Mouse (Mus musculus) stomach, postnatal 0 days (tissue): ENCODE results near the gene Hoxc5. TPM values are rescaled to one million over a fixed set of nuclear protein-coding genes. Genes with fewer than 3 reads are reported as not detected.

Experiments used
- ATAC-seq: fragments of 200-750 bp; cut with Nextera tagmentation; 2 replicates; pipeline ENCODE4 v1.8.0; 2017; ENCODE audit not compliant: low FRiP score, low TSS enrichment
- DNase-seq: peaks from one replicate; pipeline ENCODE4 v3.0.0-alpha.2; 2016; ENCODE audit warnings: low spot score
- H3K27ac ChIP-seq: fragments of 300-500 bp; sonication (generic); replicated peaks from 2 replicates; pipeline ENCODE4 v1.5.1; 2014; ENCODE audit warnings: mild to moderate bottlenecking, control low read depth
- H3K27me3 ChIP-seq: fragments of 300-500 bp; sonication (generic); 2 replicates; pipeline ENCODE4 v1.6.1; 2014; ENCODE audit warnings: low read length; ENCODE audit not compliant: control insufficient read depth, insufficient read depth
- H3K36me3 ChIP-seq: fragments of 300-500 bp; sonication (generic); 2 replicates; pipeline ENCODE4 v1.6.1; 2014; ENCODE audit warnings: low read length, mixed read lengths; ENCODE audit not compliant: control insufficient read depth, insufficient read depth
- H3K4me1 ChIP-seq: fragments of 300-500 bp; sonication (generic); replicated peaks from 2 replicates; pipeline ENCODE4 v1.6.1; 2014; ENCODE audit warnings: antibody characterized with exemption; ENCODE audit not compliant: control insufficient read depth, insufficient read depth
- H3K4me2 ChIP-seq: fragments of 300-500 bp; sonication (generic); replicated peaks from 2 replicates; pipeline ENCODE4 v1.6.1; 2014; ENCODE audit warnings: low read depth, mild to moderate bottlenecking, control low read depth, moderate library complexity
- H3K4me3 ChIP-seq: fragments of 300-500 bp; sonication (generic); 2 replicates; pipeline ENCODE4 v1.5.1; 2014; ENCODE audit warnings: low read depth, low read length, control low read depth
- H3K9ac ChIP-seq: fragments of 300-500 bp; sonication (generic); 2 replicates; pipeline ENCODE4 v1.6.1; 2014; ENCODE audit warnings: mild to moderate bottlenecking, low read length, control low read depth, mixed read lengths
- H3K9me3 ChIP-seq: fragments of 300-500 bp; sonication (generic); 2 replicates; pipeline ENCODE4 v1.6.1; 2016; ENCODE audit warnings: low read length; ENCODE audit not compliant: control insufficient read depth
- CTCF ChIP-seq: IDR thresholded peaks from 2 replicates; pipeline ENCODE4 v1.5.1; 2016; ENCODE audit warnings: antibody characterized with exemption, low read depth, mild to moderate bottlenecking, moderate library complexity
- EP300 ChIP-seq: optimal IDR thresholded peaks from 2 replicates; pipeline ENCODE3; 2016; ENCODE audit warnings: antibody characterized with exemption
- WGBS: fragments of 180-500 bp; shearing (Covaris S2); extraction: QIAGEN DNeasy Blood & Tissue Kit; methylation state at CpG from one replicate; pipeline ENCODE4 v1.1.7; 2014; 5-methylcytosine and 5-hydroxymethylcytosine counted together
- polyA plus RNA-seq: library from polyadenylated mRNA; unstranded; fragments of >200 nt; fragmentation: Nextera tagmentation; extraction: Ambion mirVana; gene quantifications from 2 replicates; pipeline ENCODE4 v1.2.1, GENCODE M21; 2015

The Hoxc5 gene
- polyA plus RNA-seq, 1 experiment from 2014 or later: 18.0 TPM

- H3K4me2 ChIP-seq: peak overlapping the region; percentile 70
- H3K27me3 ChIP-seq: 0 out of 2 replicates have a peak, but pooled peaks cover 4% of the 10 kb centered on the region
- peak overlapping the region; percentile 90; the same call in 1 of the 2 replicates for H3K27ac ChIP-seq
- H3K9ac ChIP-seq: peak overlapping the region; percentile 75; the same call in 1 of the 2 replicates
- H3K36me3 ChIP-seq: no peaks in the 10 kb centered on the region
- H3K4me1 ChIP-seq: no peaks in the 10 kb centered on the region
- WGBS: 7% methylated on average over 17 of the region's 17 CpGs
- H3K9me3 ChIP-seq: no peaks in the 10 kb centered on the region
- peak; percentile 65 for DNase-seq
- no peak for ATAC-seq
- peak overlapping the region; percentile 54 for H3K4me3 ChIP-seq
- TF ChIP-seq EP300 (no peak), CTCF (peak; percentile 85)
Measured at GRCm38 (mm10) chr15:103013238-103013984, 46.2 kb downstream of the Hoxc5 start.

- TF ChIP-seq EP300 (no peak), CTCF (no peak)
- peak overlapping the region; percentile 75 for H3K9ac ChIP-seq
- ATAC-seq: peak; percentile 62; the same call in 1 of the 2 replicates
- no peaks in the 10 kb centered on the region for H3K36me3 ChIP-seq
- H3K27me3 ChIP-seq: 0 out of 2 replicates have a peak, but pooled peaks cover 4% of the 10 kb centered on the region
- H3K4me2 ChIP-seq: peak overlapping the region; percentile 70
- H3K9me3 ChIP-seq: no peaks in the 10 kb centered on the region
- WGBS: under 1% methylated on average over 51 of the region's 57 CpGs
- DNase-seq: no peak
- peak overlapping the region; percentile 54 for H3K4me3 ChIP-seq
- no peaks in the 10 kb centered on the region for H3K4me1 ChIP-seq
- H3K27ac ChIP-seq: peak overlapping the region; percentile 90
Measured at GRCm38 (mm10) chr15:103014166-103015008, 47.1 kb downstream of the Hoxc5 start.

- Histone ChIP-seq H3K4me3 (peak overlapping the region; percentile 54), H3K4me2 (peak overlapping the region; percentile 70), H3K9me3 (no peaks in the 10 kb centered on the region), H3K36me3 (no peaks in the 10 kb centered on the region), H3K27ac (peak overlapping the region; percentile 90), H3K27me3 (0 out of 2 replicates have a peak, but pooled peaks cover 2% of the 10 kb centered on the region), H3K9ac (peak overlapping the region; percentile 75), H3K4me1 (no peaks in the 10 kb centered on the region)
- TF ChIP-seq EP300: no peak
- WGBS: 6% methylated on average over 22 of the region's 28 CpGs
- ATAC-seq: peak; percentile 41; the same call in 1 of the 2 replicates
- DNase-seq: no peak
Measured at GRCm38 (mm10) chr15:103015009-103015399, 47.8 kb downstream of the Hoxc5 start.

GRCm38 (mm10) chr15:103015406-103016166 lies 48.3 kb downstream of the Hoxc5 start:
- DNase-seq: no peak
- TF ChIP-seq CTCF: no peak
- no peak for TF ChIP-seq EP300
- Histone ChIP-seq H3K4me2 (peak overlapping the region; percentile 70), H3K36me3 (no peaks in the 10 kb centered on the region), H3K4me3 (peak overlapping the region; percentile 54), H3K9ac (peak overlapping the region; percentile 75), H3K27me3 (no peaks in the 10 kb centered on the region), H3K27ac (peak overlapping the region; percentile 90), H3K4me1 (no peaks in the 10 kb centered on the region), H3K9me3 (no peaks in the 10 kb centered on the region)
- WGBS: 21% methylated on average over 19 of the region's 19 CpGs
- ATAC-seq: 0 out of 2 replicates have a peak, but pooled peaks have one; percentile 30

GRCm38 (mm10) chr15:103018636-103019035 lies 51.4 kb downstream of the Hoxc5 start, which contains the start of gene Hoxc4:
Gene Hoxc4 (plus strand): TSS chr15:103018934.
- Histone ChIP-seq H3K4me1 (no peaks in the 10 kb centered on the region), H3K4me3 (no peak within 1 kb of the TSS), H3K9ac (no peak within 1 kb of the TSS), H3K36me3 (no peaks in the 10 kb centered on the region), H3K4me2 (no peak within 1 kb of the TSS), H3K27me3 (no peaks in the 10 kb centered on the region), H3K27ac (no peak within 1 kb of the TSS), H3K9me3 (no peaks in the 10 kb centered on the region)
- 56% methylated on average over 9 of the region's 9 CpGs for WGBS
- no peak for ATAC-seq
- no peak for DNase-seq
- TF ChIP-seq EP300: no peak
- TF ChIP-seq CTCF: no peak
